Mouse (Mus musculus) kidney, postnatal 36 days (tissue): ENCODE results near the gene Relch.

Experiments
- DNase-seq, 2 experiments: peaks; one replicate each; pipeline ENCODE4 v3.0.0; 2021 to 2022; ENCODE audit warnings: mixed read lengths in 2 of 2

Relch gene

GRCm38 (mm10) chr1:105800570-105800969, 136.9 kb downstream of the Relch start:
- DNase-seq = no peak

GRCm38 (mm10) chr1:105801252-105801651, 137.6 kb downstream of the Relch start:
- no peak for DNase-seq

GRCm38 (mm10) chr1:105802941-105803340, 139.3 kb downstream of the Relch start:
- DNase-seq = no peak

- DNase-seq = no peak
Observed at GRCm38 (mm10) chr1:105804285-105804684, 140.6 kb downstream of the Relch start.
